Mouse (Mus musculus) bone marrow, adult 2 months (tissue): Measurements from ENCODE around the gene Zfp827.

Experiments
- CTCF ChIP-seq: fragments of 200-500 bp; IDR thresholded peaks from 2 replicates; pipeline ENCODE4 v1.5.1; 2011; ENCODE audit warnings: low read length, control low read depth; ENCODE audit not compliant: control insufficient read depth, insufficient read depth
- POLR2A ChIP-seq: fragments of 200-500 bp; IDR thresholded peaks from 2 replicates; pipeline ENCODE4 v1.6.1; 2011; ENCODE audit warnings: low read depth, mild to moderate bottlenecking, control low read depth, low read length, borderline replicate concordance; ENCODE audit not compliant: control insufficient read depth

GRCm38 (mm10) chr8:79155556-79156161 lies 127.4 kb downstream of the Zfp827 start:
- TF ChIP-seq POLR2A: no peak
- TF ChIP-seq CTCF: no peak
